Mouse (Mus musculus): Measurements from ENCODE around the gene Rnf8. TPM values are rescaled to one million over a fixed set of nuclear protein-coding genes. Genes with fewer than 3 reads are reported as not detected.

Gene Rnf8
- polyA plus RNA-seq, 1 experiment from 2014 or later = 66.0 TPM

DNA sequence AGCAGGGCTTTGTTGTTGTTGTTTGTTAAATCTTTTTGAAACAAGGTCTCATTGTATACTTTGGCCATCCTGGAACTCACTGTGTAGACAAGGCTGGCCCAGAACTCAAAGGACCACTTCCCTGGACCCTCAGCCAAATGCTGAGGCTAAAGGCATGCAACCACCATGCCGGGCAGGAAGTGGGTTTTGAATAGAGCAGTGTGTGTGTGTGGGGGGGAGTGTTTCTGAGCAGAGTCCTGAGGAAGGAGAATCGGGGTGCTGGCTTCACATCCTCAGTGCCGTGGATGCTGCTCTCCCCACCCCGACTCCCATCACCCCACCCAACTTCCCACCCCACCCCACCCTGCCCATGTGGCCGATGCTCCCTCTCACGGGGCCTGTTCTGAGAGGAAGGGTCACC is 29.1 kb upstream of the Rnf8 start:
- no peak overlapping the region for H3K4me2 ChIP-seq (ENCODE audit: low read depth, low read length)
- ATAC-seq (ENCODE audit: low read depth) = no peak
- no peak overlapping the region for H3K27ac ChIP-seq (replicated peaks; ENCODE audit: low read depth, low read length)
- H3K36me3 ChIP-seq (ENCODE audit: control insufficient read depth, insufficient read depth, low read length) = peaks cover 31% of the 10 kb centered on the region
- DNase-seq (ENCODE audit: low spot score) = no peak
- H3K4me3 ChIP-seq (ENCODE audit: low read depth, low read length) = no peak overlapping the region
- no peaks in the 10 kb centered on the region for H3K9me3 ChIP-seq (ENCODE audit: control insufficient read depth, low read length)
- 92% methylated on average over 6 of the region's 6 CpGs for WGBS
- no peaks in the 10 kb centered on the region for H3K4me1 ChIP-seq (ENCODE audit: control insufficient read depth, insufficient read depth, low read length)
- H3K9ac ChIP-seq (ENCODE audit: low read depth, low read length) = no peak overlapping the region
- no peaks in the 10 kb centered on the region for H3K27me3 ChIP-seq (replicated peaks; ENCODE audit: control insufficient read depth, insufficient read depth, low read length)

GRCm38 (mm10) chr17:29586921-29587320 is 27.7 kb upstream of the Rnf8 start:
- no peaks in the 10 kb centered on the region for H3K4me1 ChIP-seq (ENCODE audit: control insufficient read depth, insufficient read depth, low read length)
- no peak overlapping the region for H3K4me2 ChIP-seq (ENCODE audit: low read depth, low read length)
- DNase-seq (ENCODE audit: low spot score) = peak; percentile 29

GRCm38 (mm10) chr17:29589221-29589898 is 25.2 kb upstream of the Rnf8 start:
- Histone ChIP-seq H3K9ac (ENCODE audit: low read depth, low read length) (no peak overlapping the region), H3K9me3 (ENCODE audit: control insufficient read depth, low read length) (no peaks in the 10 kb centered on the region), H3K4me2 (ENCODE audit: low read depth, low read length) (no peak overlapping the region), H3K4me1 (ENCODE audit: control insufficient read depth, insufficient read depth, low read length) (no peaks in the 10 kb centered on the region), H3K4me3 (ENCODE audit: low read depth, low read length) (no peak overlapping the region), H3K36me3 (ENCODE audit: control insufficient read depth, insufficient read depth, low read length) (peaks cover 16% of the 10 kb centered on the region; the same call in 1 of the 2 replicates), H3K27ac (replicated peaks; ENCODE audit: low read depth, low read length) (0 out of 2 replicates have a peak overlapping the region, but pooled peaks have one; percentile 29), H3K27me3 (replicated peaks; ENCODE audit: control insufficient read depth, insufficient read depth, low read length) (no peaks in the 10 kb centered on the region)
- 65% methylated on average over 11 of the region's 11 CpGs for WGBS
- DNase-seq (ENCODE audit: low spot score) = peak; percentile 65
- ATAC-seq (ENCODE audit: low read depth) = peak; percentile 76; the same call in 1 of the 2 replicates

More at GRCm38 (mm10) chr17:29586921-29587320, 27.7 kb upstream of the Rnf8 start:
- Histone ChIP-seq H3K4me3 (ENCODE audit: low read depth, low read length) (no peak overlapping the region), H3K9me3 (ENCODE audit: control insufficient read depth, low read length) (no peaks in the 10 kb centered on the region), H3K36me3 (ENCODE audit: control insufficient read depth, insufficient read depth, low read length) (peaks cover 27% of the 10 kb centered on the region; the same call in 1 of the 2 replicates), H3K27me3 (replicated peaks; ENCODE audit: control insufficient read depth, insufficient read depth, low read length) (no peaks in the 10 kb centered on the region), H3K27ac (replicated peaks; ENCODE audit: low read depth, low read length) (no peak overlapping the region), H3K9ac (ENCODE audit: low read depth, low read length) (no peak overlapping the region)
- 77% methylated on average over 9 of the region's 9 CpGs for WGBS
- no peak for ATAC-seq (ENCODE audit: low read depth)

DNA sequence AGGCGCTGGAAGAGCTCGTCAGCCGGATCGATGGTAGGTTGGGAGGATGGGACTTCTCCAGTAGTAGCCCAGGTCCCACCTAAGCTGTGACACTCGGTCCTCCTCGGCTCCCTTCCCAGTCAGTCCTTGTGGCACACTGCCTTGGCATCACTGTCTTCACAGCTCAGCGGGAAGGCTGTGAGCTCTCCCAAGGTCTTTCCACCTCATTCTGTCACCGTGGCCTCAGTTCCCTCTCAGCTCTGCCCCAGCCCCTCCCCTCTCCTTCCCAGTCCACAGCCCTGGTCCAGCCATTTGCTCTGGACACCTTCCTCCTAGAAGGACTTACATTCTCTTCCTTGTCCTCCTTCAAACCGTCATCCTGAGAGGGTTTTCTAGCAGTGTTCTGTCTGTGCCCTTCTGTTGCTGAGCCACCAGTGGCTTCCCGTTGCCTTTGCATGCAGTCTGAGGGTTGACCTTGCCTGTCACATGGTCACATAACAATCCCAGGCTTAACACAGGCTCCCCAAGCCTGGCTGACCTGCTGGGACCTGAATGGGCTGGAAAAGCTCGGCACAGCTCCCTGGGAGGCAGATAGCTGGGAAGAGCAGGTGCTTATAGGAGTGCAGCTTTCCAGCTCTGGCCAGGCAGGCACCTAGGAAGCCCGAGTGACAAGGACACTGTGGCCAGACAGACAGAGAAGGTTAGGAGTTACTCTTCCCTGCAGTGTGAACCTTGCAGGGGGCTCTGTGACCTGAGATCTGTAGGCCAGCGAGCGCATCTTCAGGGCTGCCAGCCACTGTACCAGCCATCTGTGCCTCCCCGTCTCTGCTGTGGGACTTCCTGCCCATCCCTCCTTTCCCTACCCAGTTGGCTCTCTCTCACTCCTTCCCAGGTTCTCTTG is 18.5 kb upstream of the Rnf8 start:
- ATAC-seq (ENCODE audit: low read depth) = no peak
- WGBS = 83% methylated on average over 15 of the region's 15 CpGs

DNA sequence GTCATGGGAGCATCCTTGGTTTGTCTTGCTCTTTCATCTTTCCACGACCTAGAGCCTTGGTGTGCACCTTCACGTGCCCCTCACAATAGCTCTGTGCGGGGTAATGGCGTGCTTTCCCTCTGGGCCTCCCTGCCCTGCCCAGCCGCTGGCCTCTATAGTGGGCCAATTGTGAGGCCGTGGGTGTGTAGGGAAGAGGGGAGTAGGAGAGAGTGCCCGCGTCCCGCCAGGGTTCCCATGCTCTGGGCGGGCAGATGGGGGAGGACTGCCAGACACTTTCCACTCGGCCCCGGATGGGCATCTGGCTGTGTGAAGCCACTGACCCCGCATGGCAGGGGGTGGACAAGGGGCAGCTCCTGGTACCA is 17.8 kb upstream of the Rnf8 start:
- H3K9ac ChIP-seq (ENCODE audit: low read depth, low read length) = no peak overlapping the region
- H3K27ac ChIP-seq (replicated peaks; ENCODE audit: low read depth, low read length) = no peak overlapping the region
- WGBS = 94% methylated on average over 13 of the region's 13 CpGs
- no peak for DNase-seq (ENCODE audit: low spot score)
- H3K4me3 ChIP-seq (ENCODE audit: low read depth, low read length) = no peak overlapping the region
- no peaks in the 10 kb centered on the region for H3K9me3 ChIP-seq (ENCODE audit: control insufficient read depth, low read length)
- ATAC-seq (ENCODE audit: low read depth) = no peak
- H3K36me3 ChIP-seq (ENCODE audit: control insufficient read depth, insufficient read depth, low read length) = peaks cover 59% of the 10 kb centered on the region
- H3K27me3 ChIP-seq (replicated peaks; ENCODE audit: control insufficient read depth, insufficient read depth, low read length) = no peaks in the 10 kb centered on the region
- H3K4me2 ChIP-seq (ENCODE audit: low read depth, low read length) = no peak overlapping the region
- H3K4me1 ChIP-seq (ENCODE audit: control insufficient read depth, insufficient read depth, low read length) = no peaks in the 10 kb centered on the region

More for the DNA sequence above, 18.5 kb upstream of the Rnf8 start:
- Histone ChIP-seq H3K4me1 (ENCODE audit: control insufficient read depth, insufficient read depth, low read length) (no peaks in the 10 kb centered on the region), H3K27me3 (replicated peaks; ENCODE audit: control insufficient read depth, insufficient read depth, low read length) (no peaks in the 10 kb centered on the region), H3K4me3 (ENCODE audit: low read depth, low read length) (no peak overlapping the region), H3K9me3 (ENCODE audit: control insufficient read depth, low read length) (no peaks in the 10 kb centered on the region), H3K9ac (ENCODE audit: low read depth, low read length) (no peak overlapping the region), H3K36me3 (ENCODE audit: control insufficient read depth, insufficient read depth, low read length) (peaks cover 62% of the 10 kb centered on the region), H3K4me2 (ENCODE audit: low read depth, low read length) (no peak overlapping the region), H3K27ac (replicated peaks; ENCODE audit: low read depth, low read length) (no peak overlapping the region)
- DNase-seq (ENCODE audit: low spot score) = no peak

- no peak for DNase-seq (ENCODE audit: low spot score)
- WGBS = 94% methylated on average over 14 of the region's 14 CpGs
- Histone ChIP-seq H3K27ac (replicated peaks; ENCODE audit: low read depth, low read length) (no peak overlapping the region), H3K9me3 (ENCODE audit: control insufficient read depth, low read length) (no peaks in the 10 kb centered on the region), H3K9ac (ENCODE audit: low read depth, low read length) (no peak overlapping the region), H3K4me2 (ENCODE audit: low read depth, low read length) (no peak overlapping the region), H3K4me1 (ENCODE audit: control insufficient read depth, insufficient read depth, low read length) (no peaks in the 10 kb centered on the region), H3K27me3 (replicated peaks; ENCODE audit: control insufficient read depth, insufficient read depth, low read length) (no peaks in the 10 kb centered on the region), H3K4me3 (ENCODE audit: low read depth, low read length) (no peak overlapping the region), H3K36me3 (ENCODE audit: control insufficient read depth, insufficient read depth, low read length) (peaks cover 66% of the 10 kb centered on the region)
- ATAC-seq (ENCODE audit: low read depth) = no peak
Observed at GRCm38 (mm10) chr17:29599051-29599450, 15.5 kb upstream of the Rnf8 start.

GRCm38 (mm10) chr17:29599537-29599936 is 15.1 kb upstream of the Rnf8 start:
- ATAC-seq (ENCODE audit: low read depth) = no peak
- no peak overlapping the region for H3K9ac ChIP-seq (ENCODE audit: low read depth, low read length)
- H3K4me2 ChIP-seq (ENCODE audit: low read depth, low read length) = no peak overlapping the region
- H3K9me3 ChIP-seq (ENCODE audit: control insufficient read depth, low read length) = no peaks in the 10 kb centered on the region
- WGBS = 60% methylated on average over 4 of the region's 8 CpGs
- no peaks in the 10 kb centered on the region for H3K4me1 ChIP-seq (ENCODE audit: control insufficient read depth, insufficient read depth, low read length)
- peaks cover 66% of the 10 kb centered on the region for H3K36me3 ChIP-seq (ENCODE audit: control insufficient read depth, insufficient read depth, low read length)
- no peaks in the 10 kb centered on the region for H3K27me3 ChIP-seq (replicated peaks; ENCODE audit: control insufficient read depth, insufficient read depth, low read length)
- no peak for DNase-seq (ENCODE audit: low spot score)
- no peak overlapping the region for H3K4me3 ChIP-seq (ENCODE audit: low read depth, low read length)
- no peak overlapping the region for H3K27ac ChIP-seq (replicated peaks; ENCODE audit: low read depth, low read length)

- Histone ChIP-seq H3K27me3 (replicated peaks; ENCODE audit: control insufficient read depth, insufficient read depth, low read length) (no peaks in the 10 kb centered on the region), H3K4me3 (ENCODE audit: low read depth, low read length) (no peak overlapping the region), H3K4me1 (ENCODE audit: control insufficient read depth, insufficient read depth, low read length) (no peaks in the 10 kb centered on the region), H3K9me3 (ENCODE audit: control insufficient read depth, low read length) (no peaks in the 10 kb centered on the region), H3K4me2 (ENCODE audit: low read depth, low read length) (no peak overlapping the region), H3K27ac (replicated peaks; ENCODE audit: low read depth, low read length) (no peak overlapping the region), H3K36me3 (ENCODE audit: control insufficient read depth, insufficient read depth, low read length) (peaks cover 52% of the 10 kb centered on the region), H3K9ac (ENCODE audit: low read depth, low read length) (no peak overlapping the region)
- WGBS = 66% methylated on average over 4 of the region's 4 CpGs
- DNase-seq (ENCODE audit: low spot score) = no peak
- no peak for ATAC-seq (ENCODE audit: low read depth)
Observed at GRCm38 (mm10) chr17:29601391-29601790, 13.2 kb upstream of the Rnf8 start.

Data from embryonic facial prominence, embryonic 14.5 days (tissue).